Mouse (Mus musculus) lung, adult 2 months (tissue): Measurements from ENCODE around the gene Slc4a8.

Experiments
- CTCF ChIP-seq: fragments of 200-500 bp; IDR thresholded peaks from 2 replicates; pipeline ENCODE4 v1.5.1; 2011; ENCODE audit warnings: mild to moderate bottlenecking, low read length, control low read depth; ENCODE audit not compliant: insufficient read depth
- POLR2A ChIP-seq: fragments of 200-500 bp; IDR thresholded peaks from 2 replicates; pipeline ENCODE4 v1.6.1; 2011; ENCODE audit warnings: low read depth, mild to moderate bottlenecking, control low read depth, low read length, borderline replicate concordance; ENCODE audit errors: extremely low read depth

DNA sequence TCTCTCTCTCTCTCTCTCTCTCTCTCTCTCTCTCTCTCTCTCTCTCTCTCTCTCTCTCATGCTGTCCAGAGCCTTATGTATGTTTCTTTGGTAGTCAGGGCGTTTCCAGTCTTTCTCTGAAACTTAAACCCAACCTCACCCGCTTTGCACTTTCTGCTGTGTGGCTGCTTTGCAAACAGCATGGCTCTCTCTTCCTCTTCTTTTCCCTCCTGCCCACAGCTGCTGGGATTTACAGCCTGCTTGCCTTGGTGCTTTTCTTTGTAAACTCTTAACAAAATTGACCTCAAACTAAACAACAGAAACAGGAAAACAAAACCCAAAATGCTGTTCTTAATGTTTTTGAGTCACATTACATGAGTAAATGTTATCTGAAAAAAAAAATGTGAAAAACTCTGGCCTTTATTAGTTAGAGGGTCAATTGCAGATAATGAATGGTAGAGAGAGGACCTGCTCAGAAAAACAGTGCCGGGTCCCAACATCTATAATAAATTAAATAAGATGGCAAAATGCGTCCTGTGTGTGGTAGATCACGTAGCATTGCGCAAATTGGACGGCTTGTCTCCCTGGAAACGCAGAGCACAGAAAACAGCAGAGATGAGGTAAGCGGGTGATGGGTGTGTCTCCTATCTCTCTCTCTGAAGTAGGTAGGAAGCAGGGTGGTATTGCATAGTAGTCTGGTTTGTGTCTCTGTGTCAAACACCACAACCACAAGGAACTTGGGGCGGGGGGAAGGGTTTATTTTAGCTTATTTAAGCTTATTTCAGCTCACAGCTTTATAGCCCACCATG lies 11.6 kb upstream of the Slc4a8 start:
- TF ChIP-seq POLR2A (no peak), CTCF (no peak)
